Mouse (Mus musculus): ENCODE measurements at regions not wholly inside any gene's neighbourhood (a gene's known extent, or its start where the extent isn't known, plus 50 kb on each side); places are given as distances from the start of the nearest gene placed in this dataset.

DNA sequence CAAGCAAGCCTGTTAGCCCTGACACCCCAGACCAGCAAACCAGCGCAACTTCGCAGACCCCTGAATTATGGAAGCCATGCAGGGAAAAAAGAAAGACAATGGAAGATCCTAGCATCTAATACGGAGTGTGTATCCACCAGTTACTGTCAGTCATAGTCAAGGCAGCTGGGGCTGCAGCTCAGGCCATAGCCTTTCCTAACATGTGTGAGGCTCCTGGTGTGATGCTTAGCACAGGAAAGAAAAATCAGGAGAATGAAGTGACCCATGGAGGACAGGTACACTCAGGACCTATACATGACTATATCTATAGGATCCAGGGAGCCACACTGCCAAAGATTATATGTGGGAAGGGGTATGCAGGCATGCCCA lies 136.6 kb downstream of the Ets2 start:
- no peak overlapping the region for H3K27ac ChIP-seq (ENCODE audit: control insufficient read depth, insufficient read depth, low read depth, low read length, poor library complexity)
- 86% methylated on average over 3 of the region's 3 CpGs for WGBS
- TF ChIP-seq CTCF (IDR thresholded peaks at IDR 0.05; ENCODE audit: control insufficient read depth, insufficient read depth, low read length), result no peak
- TF ChIP-seq POLR2A (IDR thresholded peaks at IDR 0.05; ENCODE audit: borderline replicate concordance, control insufficient read depth, low read depth, low read length), result no peak
- peaks cover 7% of the 10 kb centered on the region; the same call in 1 of the 2 replicates for H3K4me1 ChIP-seq (ENCODE audit: control insufficient read depth, insufficient read depth, low read length)
- no peak overlapping the region for H3K4me3 ChIP-seq (replicated peaks; ENCODE audit: control insufficient read depth, low read depth, low read length)

GRCm38 (mm10) chr16:95837723-95838477 lies 136.0 kb downstream of the Ets2 start:
- WGBS, result 76% methylated on average over 5 of the region's 5 CpGs
- no peak overlapping the region for H3K4me3 ChIP-seq (replicated peaks; ENCODE audit: control insufficient read depth, low read depth, low read length)
- peaks cover 9% of the 10 kb centered on the region; the same call in 1 of the 2 replicates for H3K4me1 ChIP-seq (ENCODE audit: control insufficient read depth, insufficient read depth, low read length)
- no peak overlapping the region for H3K27ac ChIP-seq (ENCODE audit: control insufficient read depth, insufficient read depth, low read depth, low read length, poor library complexity)
- TF ChIP-seq CTCF (IDR thresholded peaks at IDR 0.05; ENCODE audit: control insufficient read depth, insufficient read depth, low read length), result no peak
- no peak for TF ChIP-seq POLR2A (IDR thresholded peaks at IDR 0.05; ENCODE audit: borderline replicate concordance, control insufficient read depth, low read depth, low read length)

DNA sequence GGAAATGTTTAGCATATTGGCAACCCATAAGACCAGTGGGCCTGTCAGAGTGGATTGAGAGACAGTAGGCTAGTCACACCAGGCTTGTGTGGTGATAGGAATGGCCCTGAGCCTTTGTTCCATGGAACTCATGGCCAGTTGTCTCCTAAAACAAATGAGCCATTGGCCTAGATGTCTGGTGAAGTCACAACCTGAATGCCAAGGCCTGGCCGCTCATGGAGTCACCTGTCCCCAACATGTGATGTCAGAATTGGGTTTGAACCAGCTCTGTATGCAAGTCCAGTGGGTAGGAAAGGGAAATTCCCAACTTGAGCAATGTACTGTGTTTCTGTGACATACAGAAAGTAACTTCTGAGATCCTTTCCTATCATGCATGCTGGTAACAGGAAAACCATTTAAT lies 134.1 kb downstream of the Ets2 start:
- H3K4me3 ChIP-seq (replicated peaks; ENCODE audit: control insufficient read depth, low read depth, low read length), result no peak overlapping the region
- peaks cover 14% of the 10 kb centered on the region; the same call in 1 of the 2 replicates for H3K4me1 ChIP-seq (ENCODE audit: control insufficient read depth, insufficient read depth, low read length)
- 82% methylated on average over 1 of the region's 1 CpGs for WGBS
- H3K27ac ChIP-seq (ENCODE audit: control insufficient read depth, insufficient read depth, low read depth, low read length, poor library complexity), result no peak overlapping the region
- TF ChIP-seq POLR2A (IDR thresholded peaks at IDR 0.05; ENCODE audit: borderline replicate concordance, control insufficient read depth, low read depth, low read length) (no peak), CTCF (IDR thresholded peaks at IDR 0.05; ENCODE audit: control insufficient read depth, insufficient read depth, low read length) (no peak)

- H3K4me1 ChIP-seq (ENCODE audit: control insufficient read depth, insufficient read depth, low read length), result peaks cover 12% of the 10 kb centered on the region; the same call in 1 of the 2 replicates
- H3K27ac ChIP-seq (ENCODE audit: control insufficient read depth, insufficient read depth, low read depth, low read length, poor library complexity), result no peak overlapping the region
- H3K4me3 ChIP-seq (replicated peaks; ENCODE audit: control insufficient read depth, low read depth, low read length), result no peak overlapping the region
- WGBS, result 70% methylated on average over 11 of the region's 11 CpGs
- TF ChIP-seq POLR2A (IDR thresholded peaks at IDR 0.05; ENCODE audit: borderline replicate concordance, control insufficient read depth, low read depth, low read length), result no peak
- TF ChIP-seq CTCF (IDR thresholded peaks at IDR 0.05; ENCODE audit: control insufficient read depth, insufficient read depth, low read length), result no peak
Measured at GRCm38 (mm10) chr16:95834556-95835288, 132.8 kb downstream of the Ets2 start.

- 3% methylated on average over 10 of the region's 10 CpGs for WGBS
- H3K4me1 ChIP-seq (ENCODE audit: control insufficient read depth, insufficient read depth, low read length), result peaks cover 11% of the 10 kb centered on the region; the same call in 1 of the 2 replicates
- no peak overlapping the region for H3K4me3 ChIP-seq (replicated peaks; ENCODE audit: control insufficient read depth, low read depth, low read length)
- peak overlapping the region; percentile 63; the same call in 1 of the 2 replicates for H3K27ac ChIP-seq (ENCODE audit: control insufficient read depth, insufficient read depth, low read depth, low read length, poor library complexity)
- TF ChIP-seq POLR2A (IDR thresholded peaks at IDR 0.05; ENCODE audit: borderline replicate concordance, control insufficient read depth, low read depth, low read length), result no peak
- no peak for TF ChIP-seq CTCF (IDR thresholded peaks at IDR 0.05; ENCODE audit: control insufficient read depth, insufficient read depth, low read length)
Measured at GRCm38 (mm10) chr16:95833455-95833854, 131.6 kb downstream of the Ets2 start.

DNA sequence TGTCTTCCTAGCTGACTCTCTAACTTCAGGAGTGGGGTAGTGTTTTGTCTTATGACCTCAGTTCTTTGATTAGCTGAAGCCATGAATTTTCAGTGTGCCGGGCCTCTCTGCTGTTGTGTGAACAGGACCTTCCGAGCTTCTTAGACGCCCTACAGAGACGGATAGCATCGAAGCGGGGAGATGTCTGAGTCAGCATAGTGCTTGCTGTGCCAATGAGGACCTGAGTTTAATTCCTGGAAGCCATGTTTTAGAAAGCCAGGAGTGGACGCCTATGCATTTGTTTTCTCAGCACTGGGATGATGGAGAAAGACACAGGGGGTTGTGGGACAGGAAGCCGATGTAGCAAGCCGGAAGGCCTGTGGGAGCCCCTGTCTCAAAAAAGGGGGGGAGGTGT lies 130.5 kb downstream of the Ets2 start:
- peaks cover 8% of the 10 kb centered on the region; the same call in 1 of the 2 replicates for H3K4me1 ChIP-seq (ENCODE audit: control insufficient read depth, insufficient read depth, low read length)
- WGBS, result 59% methylated on average over 9 of the region's 9 CpGs
- peak overlapping the region; percentile 16; the same call in 1 of the 2 replicates for H3K27ac ChIP-seq (ENCODE audit: control insufficient read depth, insufficient read depth, low read depth, low read length, poor library complexity)
- H3K4me3 ChIP-seq (replicated peaks; ENCODE audit: control insufficient read depth, low read depth, low read length), result no peak overlapping the region
- TF ChIP-seq POLR2A (IDR thresholded peaks at IDR 0.05; ENCODE audit: borderline replicate concordance, control insufficient read depth, low read depth, low read length) (no peak), CTCF (IDR thresholded peaks at IDR 0.05; ENCODE audit: control insufficient read depth, insufficient read depth, low read length) (no peak)

DNA sequence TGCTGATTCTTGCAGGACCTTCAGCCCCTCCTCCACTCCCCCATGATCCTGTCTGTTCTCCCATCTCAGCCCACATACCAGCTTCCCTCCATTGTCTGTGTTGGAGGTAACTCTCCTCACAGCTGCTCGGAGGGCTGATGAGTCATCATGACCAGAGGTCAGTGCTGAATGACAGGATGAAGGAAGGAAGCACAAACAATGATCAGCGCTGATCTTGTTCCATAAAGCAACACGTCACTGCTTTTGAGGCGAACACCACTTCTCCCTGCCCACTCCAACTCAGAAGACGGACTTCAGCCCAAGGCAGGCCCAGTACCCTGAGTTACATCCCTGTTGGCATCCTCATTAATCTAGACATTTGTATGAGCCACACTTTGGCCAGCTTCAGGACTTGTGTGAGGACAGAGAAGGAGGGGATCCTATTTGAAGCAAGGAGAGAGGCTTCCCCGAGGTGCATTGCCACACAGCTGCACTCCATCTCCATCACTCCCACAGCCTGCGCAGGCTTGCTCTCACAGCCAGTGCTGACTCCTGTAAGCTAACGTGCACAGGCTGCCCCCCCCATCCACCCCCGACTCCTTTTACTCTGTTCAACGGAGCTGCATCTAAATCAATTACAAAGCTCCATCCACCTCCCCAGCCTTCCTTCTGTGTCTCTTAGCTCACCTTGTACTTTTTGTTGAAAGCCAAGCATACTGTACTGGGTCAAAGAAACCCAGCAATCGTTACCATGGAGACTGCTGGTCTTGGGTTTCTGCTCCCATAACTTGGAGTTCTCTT lies 129.9 kb downstream of the Ets2 start:
- H3K27ac ChIP-seq (ENCODE audit: control insufficient read depth, insufficient read depth, low read depth, low read length, poor library complexity), result peak overlapping the region; percentile 59
- H3K4me1 ChIP-seq (ENCODE audit: control insufficient read depth, insufficient read depth, low read length), result peaks cover 8% of the 10 kb centered on the region; the same call in 1 of the 2 replicates

GRCm38 (mm10) chr16:95827402-95827737 lies 125.5 kb downstream of the Ets2 start:
- Histone ChIP-seq H3K4me1 (ENCODE audit: control insufficient read depth, insufficient read depth, low read length) (peaks cover 5% of the 10 kb centered on the region; the same call in 1 of the 2 replicates), H3K4me3 (replicated peaks; ENCODE audit: control insufficient read depth, low read depth, low read length) (no peak overlapping the region), H3K27ac (ENCODE audit: control insufficient read depth, insufficient read depth, low read depth, low read length, poor library complexity) (peak overlapping the region; percentile 82; the same call in 1 of the 2 replicates)
- TF ChIP-seq CTCF (IDR thresholded peaks at IDR 0.05; ENCODE audit: control insufficient read depth, insufficient read depth, low read length) (no peak), POLR2A (IDR thresholded peaks at IDR 0.05; ENCODE audit: borderline replicate concordance, control insufficient read depth, low read depth, low read length) (no peak)
- WGBS, result 0% methylated on average over 6 of the region's 6 CpGs

More for the DNA sequence above, 129.9 kb downstream of the Ets2 start:
- 38% methylated on average over 11 of the region's 11 CpGs for WGBS
- TF ChIP-seq POLR2A (IDR thresholded peaks at IDR 0.05; ENCODE audit: borderline replicate concordance, control insufficient read depth, low read depth, low read length) (no peak), CTCF (IDR thresholded peaks at IDR 0.05; ENCODE audit: control insufficient read depth, insufficient read depth, low read length) (no peak)
- H3K4me3 ChIP-seq (replicated peaks; ENCODE audit: control insufficient read depth, low read depth, low read length), result no peak overlapping the region

All from bone marrow, adult 2 months (tissue).